Mouse (Mus musculus) lung, postnatal 0 days (tissue): Measurements from ENCODE around the gene Tceal9. TPM values are rescaled to one million over a fixed set of nuclear protein-coding genes. Genes with fewer than 3 reads are reported as not detected.

Experiments used
- ATAC-seq: fragments of 200-750 bp; cut with Nextera tagmentation; 2 replicates; pipeline ENCODE4 v1.8.0; 2017; ENCODE audit warnings: moderate library complexity
- DNase-seq: peaks from one replicate; pipeline ENCODE4 v3.0.0-alpha.2; 2016; ENCODE audit warnings: low spot score
- H3K27ac ChIP-seq: fragments of 300-500 bp; sonication (generic); 2 replicates; pipeline ENCODE4 v1.5.1; 2014; ENCODE audit warnings: antibody characterized with exemption, mild to moderate bottlenecking, low read length, mixed read lengths
- H3K27me3 ChIP-seq: fragments of 300-500 bp; sonication (generic); replicated peaks from 2 replicates; pipeline ENCODE4 v1.6.1; 2014; ENCODE audit warnings: low read length, mixed read lengths; ENCODE audit not compliant: insufficient read depth
- H3K36me3 ChIP-seq: fragments of 300-500 bp; sonication (generic); 2 replicates; pipeline ENCODE4 v1.6.1; 2014; ENCODE audit warnings: low read length, mixed read lengths; ENCODE audit not compliant: insufficient read depth
- H3K4me1 ChIP-seq: fragments of 300-500 bp; sonication (generic); 2 replicates; pipeline ENCODE4 v1.6.1; 2014; ENCODE audit warnings: antibody characterized with exemption, low read depth, low read length, mixed read lengths; ENCODE audit not compliant: insufficient read depth
- H3K4me2 ChIP-seq: fragments of 300-500 bp; sonication (generic); replicated peaks from 2 replicates; pipeline ENCODE4 v1.6.1; 2014; ENCODE audit warnings: low read depth, mild to moderate bottlenecking, low read length, moderate library complexity, mixed read lengths
- H3K4me3 ChIP-seq: fragments of 300-500 bp; sonication (generic); 2 replicates; pipeline ENCODE4 v1.5.1; 2014; ENCODE audit warnings: low read depth, low read length
- H3K9ac ChIP-seq: fragments of 300-500 bp; sonication (generic); replicated peaks from 2 replicates; pipeline ENCODE4 v1.6.1; 2014; ENCODE audit warnings: low read depth, mild to moderate bottlenecking
- H3K9me3 ChIP-seq: fragments of 300-500 bp; sonication (generic); 2 replicates; pipeline ENCODE4 v1.6.1; 2016; ENCODE audit warnings: low read length, mixed read lengths
- CTCF ChIP-seq: IDR thresholded peaks from 2 replicates; pipeline ENCODE4 v1.5.1; 2016; ENCODE audit warnings: antibody characterized with exemption, mild to moderate bottlenecking
- EP300 ChIP-seq: IDR thresholded peaks from 2 replicates; pipeline ENCODE4 v1.6.1; 2016; ENCODE audit warnings: antibody characterized with exemption, mild to moderate bottlenecking, control low read depth
- WGBS: fragments of 180-500 bp; shearing (Covaris S2); extraction: QIAGEN DNeasy Blood & Tissue Kit; methylation state at CpG from one replicate; pipeline ENCODE4 v1.1.7; 2014; 5-methylcytosine and 5-hydroxymethylcytosine counted together
- polyA plus RNA-seq: library from polyadenylated mRNA; unstranded; fragments of >200 nt; fragmentation: Nextera tagmentation; extraction: Ambion mirVana; gene quantifications from 2 replicates; pipeline ENCODE4 v1.2.1, GENCODE M21; 2015

The Tceal9 gene
- 721 and 732 TPM in 2 replicates for polyA plus RNA-seq

DNA sequence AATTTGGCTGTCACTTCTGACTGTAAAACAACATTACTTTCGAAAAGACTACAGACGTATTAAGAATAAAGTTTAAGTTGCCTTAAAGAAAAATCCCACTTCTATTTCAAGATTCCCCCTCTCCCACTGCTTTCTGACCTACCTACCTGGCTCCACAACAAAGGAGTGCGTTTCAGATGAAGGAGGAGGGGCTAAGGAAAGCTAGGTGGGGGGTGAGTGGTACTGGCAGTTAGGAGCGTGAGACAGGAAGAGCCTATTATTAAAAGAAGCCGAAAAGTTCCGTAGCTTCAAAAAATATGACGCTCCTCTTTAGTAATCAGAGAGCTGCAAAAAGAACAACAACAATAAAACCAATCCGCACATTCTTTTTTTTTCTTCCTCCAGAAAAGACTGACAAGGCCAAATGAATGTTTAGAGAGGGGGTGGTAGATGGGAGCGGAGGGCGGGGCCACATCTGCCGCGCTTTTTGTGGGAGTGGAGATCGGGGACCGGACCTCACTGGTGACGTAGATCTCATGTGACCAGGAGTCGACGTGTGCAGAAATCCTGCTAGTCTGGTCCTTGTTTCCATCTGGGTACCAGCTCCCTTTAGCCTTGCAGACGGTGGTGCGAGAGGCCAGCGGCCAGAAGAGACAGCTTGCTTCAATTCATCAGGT, at the start of gene Tceal9:
Gene Tceal9, plus strand, starts transcription at position 506 of the 656 bp plus-strand sequence.
- Histone ChIP-seq H3K4me2 (peak within 1 kb of the TSS; percentile 54), H3K9me3 (no peaks in the 10 kb centered on the region), H3K36me3 (no peaks in the 10 kb centered on the region), H3K27me3 (no peaks in the 10 kb centered on the region), H3K4me3 (peak within 1 kb of the TSS; percentile 44), H3K9ac (peak within 1 kb of the TSS; percentile 32), H3K4me1 (no peaks in the 10 kb centered on the region), H3K27ac (peak within 1 kb of the TSS; percentile 76)
- WGBS = 20% methylated on average over 20 of the region's 20 CpGs
- peak; percentile 83 for ATAC-seq
- TF ChIP-seq EP300 (0 out of 2 replicates have a peak, but pooled peaks have one; percentile 26), CTCF (no peak)
- peak; percentile 93 for DNase-seq

DNA sequence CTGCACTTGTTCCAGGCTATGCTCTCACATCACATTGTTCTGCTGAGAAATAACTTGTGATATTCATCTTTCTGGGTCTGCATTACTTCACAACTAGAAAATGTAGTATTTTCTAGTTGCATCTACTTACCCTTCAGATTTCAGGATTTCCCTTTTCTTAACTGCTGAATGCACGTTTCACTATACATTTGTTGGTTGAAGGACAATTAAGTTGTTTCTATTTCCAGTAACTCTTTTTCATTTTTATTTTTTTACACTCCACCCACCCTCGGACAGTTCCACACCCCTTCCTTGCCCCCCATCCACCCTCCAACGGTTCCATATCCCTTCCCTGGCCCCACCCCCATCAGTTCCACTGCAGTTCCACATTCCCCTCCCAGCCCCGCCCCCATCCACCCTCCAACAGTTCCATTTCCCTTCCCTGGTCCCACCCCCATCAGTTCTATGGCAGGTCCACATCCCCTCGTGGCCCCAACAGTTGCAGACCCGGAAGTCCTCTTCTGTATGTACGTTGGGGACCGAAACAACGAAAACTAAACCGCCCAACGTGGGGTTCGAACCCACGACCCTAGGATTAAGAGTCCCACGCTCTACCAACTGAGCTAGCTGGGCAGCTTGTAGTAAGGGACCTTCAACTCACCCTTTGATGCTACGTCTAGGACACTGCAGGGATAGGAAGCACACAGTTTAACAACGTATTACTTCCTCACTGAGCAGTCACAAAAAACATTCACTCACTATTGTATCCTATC, 49.5 kb upstream of the Tceal9 start:
- no peak for ATAC-seq
- Histone ChIP-seq H3K9ac (no peak overlapping the region), H3K27me3 (no peaks in the 10 kb centered on the region), H3K27ac (no peak overlapping the region), H3K4me3 (no peak overlapping the region), H3K4me1 (no peaks in the 10 kb centered on the region), H3K4me2 (no peak overlapping the region), H3K9me3 (no peaks in the 10 kb centered on the region), H3K36me3 (no peaks in the 10 kb centered on the region)
- DNase-seq = no peak
- TF ChIP-seq CTCF (no peak), EP300 (no peak)
- WGBS = 76% methylated on average over 16 of the region's 16 CpGs

DNA sequence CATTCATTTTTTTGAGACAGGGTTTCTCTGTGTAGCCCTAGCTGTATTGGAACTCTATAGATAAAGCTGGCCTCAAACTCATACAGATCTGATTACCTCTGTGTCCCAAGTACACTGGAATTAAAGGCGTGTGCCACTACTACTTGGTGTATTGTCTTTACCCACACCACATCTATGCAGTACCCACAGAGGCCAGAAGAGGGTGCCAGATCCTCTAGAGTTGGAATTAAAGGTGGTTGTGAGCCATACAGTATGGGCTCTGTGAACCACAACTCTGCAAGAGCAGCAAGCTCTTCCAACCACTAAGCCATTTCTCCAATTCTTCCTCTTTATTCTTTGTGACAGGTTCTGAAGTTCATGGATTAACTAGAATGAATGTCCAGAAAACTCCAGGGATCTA, 48.0 kb upstream of the Tceal9 start:
- DNase-seq = no peak
- no peaks in the 10 kb centered on the region for H3K9me3 ChIP-seq
- ATAC-seq = no peak

GRCm38 (mm10) chrX:136203257-136203656, 41.6 kb upstream of the Tceal9 start:
- Histone ChIP-seq H3K4me1 (no peaks in the 10 kb centered on the region), H3K9me3 (no peaks in the 10 kb centered on the region), H3K27me3 (no peaks in the 10 kb centered on the region), H3K27ac (no peak overlapping the region), H3K4me3 (peak overlapping the region; percentile 14; the same call in 1 of the 2 replicates), H3K36me3 (no peaks in the 10 kb centered on the region), H3K9ac (no peak overlapping the region), H3K4me2 (peak overlapping the region; percentile 46)
- 20% methylated on average over 6 of the region's 7 CpGs for WGBS
- DNase-seq = no peak
- ATAC-seq = no peak
- no peak for TF ChIP-seq CTCF
- no peak for TF ChIP-seq EP300

More for the DNA sequence above, 48.0 kb upstream of the Tceal9 start:
- H3K27ac ChIP-seq = no peak overlapping the region
- TF ChIP-seq EP300 (no peak), CTCF (peak; percentile 64)
- H3K27me3 ChIP-seq = no peaks in the 10 kb centered on the region
- H3K4me3 ChIP-seq = no peak overlapping the region
- no peaks in the 10 kb centered on the region for H3K4me1 ChIP-seq
- WGBS = 56% methylated on average over 1 of the region's 1 CpGs
- no peak overlapping the region for H3K4me2 ChIP-seq
- H3K36me3 ChIP-seq = no peaks in the 10 kb centered on the region
- no peak overlapping the region for H3K9ac ChIP-seq

- Histone ChIP-seq H3K36me3 (no peaks in the 10 kb centered on the region), H3K4me3 (peak within 1 kb of the TSS; percentile 14; the same call in 1 of the 2 replicates), H3K9me3 (no peaks in the 10 kb centered on the region), H3K27me3 (no peaks in the 10 kb centered on the region), H3K9ac (no peak within 1 kb of the TSS), H3K4me2 (peak within 1 kb of the TSS; percentile 46), H3K4me1 (no peaks in the 10 kb centered on the region), H3K27ac (no peak within 1 kb of the TSS)
- TF ChIP-seq CTCF = no peak
- TF ChIP-seq EP300 = no peak
- 21% methylated on average over 9 of the region's 9 CpGs for WGBS
- DNase-seq (peak; percentile 21), ATAC-seq (peak; percentile 53)
Observed at GRCm38 (mm10) chrX:136203664-136204066, 41.2 kb upstream of the Tceal9 start, which contains the start of gene Tceal5. Gene Tceal5 (minus strand): TSS chrX:136203876.

DNA sequence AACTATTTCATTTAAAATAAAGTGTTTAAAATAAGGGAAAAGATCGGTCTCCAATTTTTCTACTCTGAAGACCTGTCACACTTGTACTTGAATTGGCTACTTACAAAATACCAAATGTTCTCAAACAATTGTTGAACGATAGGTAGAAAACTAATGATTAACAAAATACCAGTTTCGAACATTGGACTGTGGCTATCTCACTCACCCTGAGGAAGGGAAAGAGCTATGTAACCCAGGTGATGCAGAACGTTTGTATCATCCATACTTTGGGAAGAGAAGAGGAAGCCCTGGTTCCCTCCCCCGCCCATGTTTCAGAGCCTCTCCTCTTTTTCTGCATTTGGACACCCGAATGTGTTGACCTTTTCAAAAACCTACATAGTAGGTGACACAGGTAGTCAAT, 40.5 kb upstream of the Tceal9 start:
- TF ChIP-seq EP300 = no peak
- no peak for TF ChIP-seq CTCF
- no peaks in the 10 kb centered on the region for H3K4me1 ChIP-seq
- H3K4me2 ChIP-seq = no peak overlapping the region
- H3K27ac ChIP-seq = no peak overlapping the region
- H3K36me3 ChIP-seq = no peaks in the 10 kb centered on the region
- no peak for ATAC-seq
- 62% methylated on average over 6 of the region's 6 CpGs for WGBS
- no peak overlapping the region for H3K4me3 ChIP-seq
- H3K27me3 ChIP-seq = no peaks in the 10 kb centered on the region
- no peak overlapping the region for H3K9ac ChIP-seq
- no peak for DNase-seq
- H3K9me3 ChIP-seq = no peaks in the 10 kb centered on the region
